Mouse (Mus musculus) E14TG2a.4 (cell line): ENCODE measurements at regions not wholly inside any gene's neighbourhood (a gene's known extent, or its start where the extent isn't known, plus 50 kb on each side); places are given as distances from the start of the nearest gene placed in this dataset.

ENCODE experiments used
- CTCF ChIP-seq: conservative IDR thresholded peaks from 2 replicates; pipeline ENCODE4 v1.5.1; 2014; ENCODE audit warnings: low read length
- POU5F1 ChIP-seq: IDR thresholded peaks from 2 replicates; pipeline ENCODE4 v1.6.1; 2014; ENCODE audit warnings: low read length, borderline replicate concordance

DNA sequence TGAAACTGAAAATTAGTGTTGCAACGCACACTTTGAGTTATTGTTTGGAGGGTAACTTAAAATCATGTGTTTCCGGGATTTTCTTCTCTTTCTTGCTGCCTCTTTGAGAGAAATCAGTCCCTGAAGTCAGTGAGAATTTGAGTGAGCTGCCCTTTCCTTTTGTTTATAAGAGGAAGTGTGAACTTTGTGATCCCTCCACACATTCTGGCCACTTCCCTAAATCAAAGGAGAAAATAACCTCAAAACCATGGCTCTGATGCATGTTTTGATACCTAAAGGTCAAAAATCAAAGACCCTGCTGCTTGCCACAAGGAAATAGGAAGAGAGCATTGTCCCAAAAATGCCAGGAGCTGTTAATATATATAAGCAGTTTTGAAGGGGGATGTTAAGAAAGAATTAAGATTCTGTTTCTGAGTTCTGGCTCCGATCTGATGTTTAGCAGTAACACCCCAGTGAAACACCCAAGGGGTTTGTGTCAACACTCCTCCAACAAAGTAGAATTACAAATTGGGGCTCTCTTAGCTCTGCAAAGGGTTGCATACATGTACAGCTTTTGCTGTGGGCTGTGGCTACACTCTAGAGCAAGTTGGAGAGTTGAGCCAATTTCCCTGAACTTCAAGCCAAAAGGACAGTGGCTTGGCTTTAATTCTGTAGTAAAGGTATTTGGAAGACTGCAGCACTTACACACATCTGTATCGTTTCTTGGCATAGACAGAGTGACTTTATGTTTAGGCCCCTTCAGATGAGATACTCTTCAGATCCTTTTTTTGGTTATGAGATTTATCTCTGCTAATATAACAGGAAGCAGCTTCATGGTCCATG is 97.5 kb upstream of the Marcks start:
- TF ChIP-seq CTCF: no peak
- no peak for TF ChIP-seq POU5F1
